Mouse (Mus musculus): ENCODE measurements around the gene Ttc12. TPM values are rescaled to one million over a fixed set of nuclear protein-coding genes. Genes with fewer than 3 reads are reported as not detected.

The Ttc12 gene
- polyA plus RNA-seq, 1 experiment = 1.7 TPM

DNA sequence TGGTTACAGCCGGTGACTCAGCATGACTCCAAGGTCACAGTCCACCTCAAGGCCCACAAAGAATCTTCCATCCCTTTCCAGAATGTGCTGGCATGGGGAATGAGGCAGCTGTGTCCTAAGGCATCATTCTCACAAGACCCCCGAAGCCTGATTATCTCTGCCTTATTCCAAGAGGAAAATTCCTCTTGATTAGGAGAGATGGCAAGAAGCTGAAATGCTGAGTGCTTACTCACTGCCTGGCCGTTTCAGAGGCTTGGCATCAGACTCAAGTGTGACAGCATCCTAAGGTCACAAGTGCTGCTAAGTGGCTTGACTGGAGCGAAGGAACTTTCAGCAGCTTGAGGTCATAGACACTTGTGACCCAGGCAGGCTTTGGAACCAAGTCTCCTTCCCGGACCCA lies 75.4 kb downstream of the Ttc12 start:
- H3K27ac ChIP-seq (ENCODE audit: insufficient read depth, low read length) = no peak overlapping the region
- no peak for TF ChIP-seq POLR2A (IDR thresholded peaks at IDR 0.05; ENCODE audit: extremely low read depth, insufficient read depth, low read length)
- no peaks in the 10 kb centered on the region for H3K4me1 ChIP-seq (ENCODE audit: control insufficient read depth, insufficient read depth, low read length)
- H3K4me3 ChIP-seq (ENCODE audit: insufficient read depth, low read length) = no peak overlapping the region

DNA sequence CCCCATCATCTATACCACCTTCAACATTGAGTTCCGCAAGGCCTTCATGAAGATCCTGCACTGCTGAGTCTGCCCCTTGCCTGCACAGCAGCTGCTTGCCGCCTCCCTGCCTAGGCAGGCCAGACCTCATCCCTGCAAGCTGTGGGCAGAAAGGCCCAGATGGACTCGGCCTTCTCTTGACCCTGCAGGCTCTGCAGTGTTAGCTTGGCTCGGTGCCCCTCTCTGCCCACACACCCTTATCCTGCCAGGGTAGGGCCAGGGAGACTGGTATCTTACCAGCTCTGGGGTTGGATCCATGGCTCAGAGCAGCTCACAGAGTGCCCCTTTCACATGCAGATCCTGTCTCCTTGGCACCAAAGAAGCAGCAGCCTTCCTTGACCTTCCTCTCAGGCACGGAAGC lies 79.0 kb downstream of the Ttc12 start:
- no peaks in the 10 kb centered on the region for H3K4me1 ChIP-seq (ENCODE audit: control insufficient read depth, insufficient read depth, low read length)
- no peak overlapping the region for H3K4me3 ChIP-seq (ENCODE audit: insufficient read depth, low read length)
- H3K27ac ChIP-seq (ENCODE audit: insufficient read depth, low read length) = no peak overlapping the region
- TF ChIP-seq CTCF (IDR thresholded peaks at IDR 0.05; ENCODE audit: extremely low read depth, insufficient read depth, low read length) (no peak), POLR2A (IDR thresholded peaks at IDR 0.05; ENCODE audit: extremely low read depth, insufficient read depth, low read length) (no peak)

DNA sequence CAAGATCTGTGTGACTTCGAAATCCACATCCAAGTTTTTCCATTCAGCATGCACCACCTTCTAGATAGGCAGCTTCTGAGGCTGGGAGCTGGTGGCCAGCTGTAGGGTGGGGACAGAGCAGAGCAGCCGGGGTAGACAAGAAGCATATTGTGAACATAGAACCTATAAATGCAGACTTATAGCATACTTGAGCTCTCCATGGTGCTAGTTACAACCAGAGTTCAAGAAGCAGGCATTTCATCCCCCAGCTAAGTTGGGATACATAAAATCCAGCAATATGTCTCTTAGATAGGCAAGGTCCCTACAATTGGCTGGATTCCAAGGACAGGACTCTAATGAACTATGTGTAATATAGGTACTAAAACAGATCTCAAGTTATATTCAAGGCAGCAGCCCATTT lies 82.3 kb downstream of the Ttc12 start:
- no peak for TF ChIP-seq CTCF (IDR thresholded peaks at IDR 0.05; ENCODE audit: extremely low read depth, insufficient read depth, low read length)
- no peak for TF ChIP-seq POLR2A (IDR thresholded peaks at IDR 0.05; ENCODE audit: extremely low read depth, insufficient read depth, low read length)
- H3K4me3 ChIP-seq (ENCODE audit: insufficient read depth, low read length) = no peak overlapping the region
- H3K27ac ChIP-seq (ENCODE audit: insufficient read depth, low read length) = no peak overlapping the region
- H3K4me1 ChIP-seq (ENCODE audit: control insufficient read depth, insufficient read depth, low read length) = no peaks in the 10 kb centered on the region

DNA sequence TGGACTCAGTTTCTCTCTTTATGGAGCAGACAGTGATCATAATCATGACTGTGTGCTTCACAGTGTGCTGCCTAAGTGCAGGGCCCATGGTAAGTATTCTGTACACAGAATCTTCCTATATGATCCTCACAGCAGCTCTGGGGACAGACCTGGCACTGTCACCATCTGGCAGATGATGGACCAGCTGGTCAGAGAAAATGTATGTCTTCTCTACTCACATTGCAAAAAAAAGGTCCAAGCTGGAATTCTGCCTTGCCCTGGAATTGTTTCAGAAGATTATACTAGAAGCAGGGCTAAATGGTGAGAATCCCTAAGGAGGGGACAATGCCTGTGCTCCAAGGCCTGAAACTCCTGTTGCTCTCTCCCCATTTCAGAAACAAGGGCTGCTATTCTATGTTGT lies 90.0 kb downstream of the Ttc12 start:
- no peak overlapping the region for H3K27ac ChIP-seq (ENCODE audit: insufficient read depth, low read length)
- no peak for TF ChIP-seq CTCF (IDR thresholded peaks at IDR 0.05; ENCODE audit: extremely low read depth, insufficient read depth, low read length)
- no peak for TF ChIP-seq POLR2A (IDR thresholded peaks at IDR 0.05; ENCODE audit: extremely low read depth, insufficient read depth, low read length)
- H3K4me1 ChIP-seq (ENCODE audit: control insufficient read depth, insufficient read depth, low read length) = no peaks in the 10 kb centered on the region
- H3K4me3 ChIP-seq (ENCODE audit: insufficient read depth, low read length) = no peak overlapping the region

DNA sequence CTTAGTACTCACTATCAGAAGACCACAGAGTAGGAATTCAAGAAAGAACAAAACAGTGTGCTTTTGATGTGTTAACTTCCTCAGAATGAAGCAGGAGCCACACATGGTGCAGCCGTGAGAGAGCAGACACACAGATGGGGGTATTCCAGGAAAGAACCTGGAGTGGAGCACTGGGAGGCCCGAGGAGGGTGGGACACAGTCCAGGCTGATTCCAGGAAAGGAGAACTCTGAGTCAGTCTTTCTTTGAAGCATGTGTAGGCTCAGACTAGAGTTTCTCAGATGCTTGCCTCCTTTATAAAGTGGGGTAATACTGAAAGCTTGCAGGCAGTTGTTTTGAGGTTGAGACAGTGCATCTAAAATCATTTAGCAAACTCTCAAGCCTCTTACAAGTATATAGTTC lies 93.8 kb downstream of the Ttc12 start:
- H3K4me1 ChIP-seq (ENCODE audit: control insufficient read depth, insufficient read depth, low read length) = no peaks in the 10 kb centered on the region
- no peak overlapping the region for H3K27ac ChIP-seq (ENCODE audit: insufficient read depth, low read length)
- no peak overlapping the region for H3K4me3 ChIP-seq (ENCODE audit: insufficient read depth, low read length)
- TF ChIP-seq POLR2A (IDR thresholded peaks at IDR 0.05; ENCODE audit: extremely low read depth, insufficient read depth, low read length) (no peak), CTCF (IDR thresholded peaks at IDR 0.05; ENCODE audit: extremely low read depth, insufficient read depth, low read length) (no peak)

Other genes starting within 250 kb of the Ttc12 start
- not detected in 2 replicates for gene Gm4894, start 235.7 kb downstream of the Ttc12 start, polyA plus RNA-seq (2012; rRNA removed)
- gene Drd2, start 145.6 kb downstream of the Ttc12 start, polyA plus RNA-seq (2012; rRNA removed) = 1.4 and 23.7 TPM in 2 replicates
- gene Ankk1, start 59.2 kb downstream of the Ttc12 start, polyA plus RNA-seq (2012; rRNA removed) = not detected in 2 replicates

Measured in cortical plate, adult 2 months (tissue).